Mouse (Mus musculus) lung, embryonic 16.5 days (tissue): ENCODE measurements around the gene Tub. TPM values are rescaled to one million over a fixed set of nuclear protein-coding genes. Genes with fewer than 3 reads are reported as not detected.

Experiments used
- ATAC-seq: fragments of 200-750 bp; cut with Nextera tagmentation; 2 replicates; pipeline ENCODE4 v1.8.0; 2017; ENCODE audit warnings: low read depth, mild to moderate bottlenecking, moderate library complexity
- H3K27ac ChIP-seq: fragments of 300-500 bp; sonication (generic); 2 replicates; pipeline ENCODE4 v1.5.1; 2014; ENCODE audit warnings: mild to moderate bottlenecking, control low read depth, low read length
- H3K27me3 ChIP-seq: fragments of 300-500 bp; sonication (generic); 2 replicates; pipeline ENCODE4 v1.6.1; 2014; ENCODE audit warnings: low read depth, low read length, mixed read lengths; ENCODE audit not compliant: control insufficient read depth, insufficient read depth
- H3K36me3 ChIP-seq: fragments of 300-500 bp; sonication (generic); 2 replicates; pipeline ENCODE4 v1.6.1; 2014; ENCODE audit warnings: low read length; ENCODE audit not compliant: control insufficient read depth, insufficient read depth
- H3K4me1 ChIP-seq: fragments of 300-500 bp; sonication (generic); replicated peaks from 2 replicates; pipeline ENCODE4 v1.6.1; 2014; ENCODE audit warnings: low read length, mixed read lengths; ENCODE audit not compliant: control insufficient read depth, insufficient read depth
- H3K4me2 ChIP-seq: fragments of 300-500 bp; sonication (generic); 2 replicates; pipeline ENCODE4 v1.6.1; 2014; ENCODE audit warnings: low read depth, low read length, control low read depth
- H3K4me3 ChIP-seq: fragments of 300-500 bp; sonication (generic); 2 replicates; pipeline ENCODE4 v1.5.1; 2014; ENCODE audit warnings: mild to moderate bottlenecking, low read length, control low read depth
- H3K9ac ChIP-seq: fragments of 300-500 bp; sonication (generic); 2 replicates; pipeline ENCODE4 v1.6.1; 2014; ENCODE audit warnings: low read length, control low read depth
- H3K9me3 ChIP-seq: fragments of 300-500 bp; sonication (generic); 2 replicates; pipeline ENCODE4 v1.6.1; 2016; ENCODE audit warnings: low read length; ENCODE audit not compliant: control insufficient read depth
- WGBS: fragments of 180-500 bp; shearing (Covaris S2); extraction: QIAGEN DNeasy Blood & Tissue Kit; methylation state at CpG from one replicate; pipeline ENCODE4 v1.1.7; 2014; 5-methylcytosine and 5-hydroxymethylcytosine counted together
- polyA plus RNA-seq: library from polyadenylated mRNA; unstranded; fragments of >200 nt; fragmentation: Nextera tagmentation; extraction: Ambion mirVana; gene quantifications from 2 replicates; pipeline ENCODE4 v1.2.1, GENCODE M21; 2015

The Tub gene
- polyA plus RNA-seq, 1 experiment from 2014 or later = 1.7 TPM

DNA sequence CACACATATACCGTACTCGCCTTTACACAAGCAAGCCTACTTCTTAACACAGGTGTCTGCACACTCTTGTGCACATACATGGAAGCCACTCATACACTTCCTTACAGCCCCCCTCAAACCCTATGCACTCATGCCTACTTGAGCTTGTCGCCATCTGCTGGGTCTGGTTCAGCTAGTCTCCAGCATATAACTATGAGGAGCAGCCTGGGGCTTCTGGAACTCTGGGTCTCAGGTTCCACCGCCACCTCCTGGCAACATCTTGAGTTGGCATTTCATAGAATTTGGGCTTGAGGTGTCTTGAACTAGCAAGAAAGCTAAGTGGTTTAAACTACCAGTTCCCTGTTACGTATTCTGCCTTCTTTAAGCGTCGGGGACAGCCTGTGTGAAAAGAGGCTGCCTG, 69.1 kb downstream of the Tub start:
- Histone ChIP-seq H3K36me3 (no peaks in the 10 kb centered on the region), H3K4me3 (no peak overlapping the region), H3K4me2 (no peak overlapping the region), H3K9ac (no peak overlapping the region), H3K27ac (no peak overlapping the region), H3K4me1 (no peaks in the 10 kb centered on the region), H3K9me3 (no peaks in the 10 kb centered on the region), H3K27me3 (no peaks in the 10 kb centered on the region)
- WGBS = 82% methylated on average over 7 of the region's 7 CpGs
- ATAC-seq = 0 out of 2 replicates have a peak, but pooled peaks have one; percentile 17

DNA sequence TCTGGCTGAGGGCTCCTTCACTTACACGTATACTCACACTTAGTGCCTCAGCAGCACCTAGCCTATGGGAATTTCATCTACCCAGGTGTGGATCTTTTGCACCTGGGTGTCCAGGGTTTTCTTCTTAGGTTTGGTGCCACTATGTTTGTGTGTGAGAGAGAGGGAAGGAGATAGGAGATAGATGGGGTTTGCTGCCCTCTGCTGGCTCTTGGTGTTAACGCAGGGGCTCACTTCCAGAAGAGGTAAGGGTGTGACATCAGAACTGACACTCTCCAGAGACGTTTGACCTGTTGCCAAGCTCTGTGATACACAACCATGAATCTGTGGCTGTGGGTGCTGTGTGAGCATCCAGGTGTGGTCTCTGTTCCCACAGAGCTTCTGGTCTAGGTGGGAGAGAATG, 71.3 kb downstream of the Tub start:
- H3K4me1 ChIP-seq = no peaks in the 10 kb centered on the region
- H3K9ac ChIP-seq = no peak overlapping the region
- H3K9me3 ChIP-seq = no peaks in the 10 kb centered on the region
- no peaks in the 10 kb centered on the region for H3K27me3 ChIP-seq
- ATAC-seq = peak; percentile 38; the same call in 1 of the 2 replicates
- 18% methylated on average over 3 of the region's 3 CpGs for WGBS
- no peak overlapping the region for H3K4me3 ChIP-seq
- no peaks in the 10 kb centered on the region for H3K36me3 ChIP-seq
- H3K27ac ChIP-seq = no peak overlapping the region
- H3K4me2 ChIP-seq = no peak overlapping the region

DNA sequence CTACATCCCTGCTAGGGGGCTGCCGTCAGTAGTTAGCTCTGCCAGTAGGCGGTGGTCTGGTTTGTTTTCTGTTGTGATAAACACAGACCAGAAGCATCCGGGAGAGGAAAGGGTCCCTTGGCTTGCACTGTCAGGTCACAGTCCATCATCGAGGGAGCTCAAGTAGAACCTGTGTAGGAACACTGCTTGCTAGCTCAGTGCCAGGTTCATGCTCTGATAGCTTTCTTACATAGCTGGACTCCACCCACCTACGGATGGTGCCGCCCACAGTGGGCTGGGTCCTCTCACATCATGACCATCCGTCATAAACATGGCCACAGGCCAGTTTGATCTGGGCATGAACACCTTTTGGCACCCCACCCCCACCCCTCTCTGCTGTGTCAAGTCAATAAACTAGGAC, 75.6 kb downstream of the Tub start:
- no peaks in the 10 kb centered on the region for H3K27me3 ChIP-seq
- no peak for ATAC-seq
- H3K36me3 ChIP-seq = no peaks in the 10 kb centered on the region
- H3K9ac ChIP-seq = no peak overlapping the region
- H3K4me1 ChIP-seq = no peaks in the 10 kb centered on the region
- no peak overlapping the region for H3K4me2 ChIP-seq
- H3K27ac ChIP-seq = no peak overlapping the region
- H3K4me3 ChIP-seq = no peak overlapping the region
- H3K9me3 ChIP-seq = no peaks in the 10 kb centered on the region
- 70% methylated on average over 7 of the region's 7 CpGs for WGBS

DNA sequence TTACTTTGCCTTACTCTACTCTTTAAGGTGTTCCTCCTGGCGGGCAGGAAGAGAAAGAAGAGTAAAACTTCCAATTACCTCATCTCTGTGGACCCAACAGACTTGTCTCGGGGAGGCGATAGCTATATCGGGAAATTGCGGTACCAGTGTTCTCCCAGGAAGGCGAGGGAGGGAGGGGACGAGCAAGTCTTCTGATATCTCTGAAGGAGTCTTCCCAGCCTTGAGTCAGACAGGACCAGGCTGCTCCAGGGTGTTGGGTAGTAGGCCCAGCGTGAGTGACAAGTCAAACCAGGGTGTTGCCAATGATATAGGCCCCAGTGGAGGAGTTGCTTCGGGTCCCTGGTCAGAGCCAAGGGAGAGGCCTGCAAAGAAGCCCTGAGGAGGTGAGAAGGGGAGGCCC, 76.8 kb downstream of the Tub start:
- WGBS = 88% methylated on average over 9 of the region's 9 CpGs
- Histone ChIP-seq H3K27ac (no peak overlapping the region), H3K36me3 (no peaks in the 10 kb centered on the region), H3K9me3 (no peaks in the 10 kb centered on the region), H3K4me3 (no peak overlapping the region), H3K4me2 (no peak overlapping the region), H3K27me3 (no peaks in the 10 kb centered on the region), H3K9ac (no peak overlapping the region), H3K4me1 (no peaks in the 10 kb centered on the region)
- ATAC-seq = no peak

DNA sequence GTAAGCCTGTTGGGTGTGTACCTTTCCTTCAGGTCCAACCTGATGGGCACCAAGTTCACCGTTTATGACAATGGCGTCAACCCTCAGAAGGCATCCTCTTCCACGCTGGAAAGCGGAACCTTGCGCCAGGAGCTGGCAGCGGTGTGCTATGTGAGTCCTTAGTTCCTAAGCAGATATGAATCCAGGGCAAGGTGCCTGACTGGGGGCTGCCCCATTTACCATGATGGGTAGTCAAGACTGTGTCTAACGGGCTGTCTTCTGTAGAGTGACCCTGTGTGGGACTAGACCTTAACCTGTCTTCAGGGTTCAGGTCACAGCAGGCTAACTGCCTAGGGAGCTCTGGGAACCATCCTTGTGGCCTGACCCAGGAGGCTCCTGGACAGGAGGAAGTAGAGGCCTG, 77.6 kb downstream of the Tub start:
- no peaks in the 10 kb centered on the region for H3K9me3 ChIP-seq
- no peaks in the 10 kb centered on the region for H3K27me3 ChIP-seq
- H3K36me3 ChIP-seq = no peaks in the 10 kb centered on the region
- no peak overlapping the region for H3K4me3 ChIP-seq
- H3K4me1 ChIP-seq = no peaks in the 10 kb centered on the region
- WGBS = 90% methylated on average over 7 of the region's 7 CpGs
- no peak overlapping the region for H3K9ac ChIP-seq
- H3K27ac ChIP-seq = no peak overlapping the region
- H3K4me2 ChIP-seq = no peak overlapping the region
- no peak for ATAC-seq

DNA sequence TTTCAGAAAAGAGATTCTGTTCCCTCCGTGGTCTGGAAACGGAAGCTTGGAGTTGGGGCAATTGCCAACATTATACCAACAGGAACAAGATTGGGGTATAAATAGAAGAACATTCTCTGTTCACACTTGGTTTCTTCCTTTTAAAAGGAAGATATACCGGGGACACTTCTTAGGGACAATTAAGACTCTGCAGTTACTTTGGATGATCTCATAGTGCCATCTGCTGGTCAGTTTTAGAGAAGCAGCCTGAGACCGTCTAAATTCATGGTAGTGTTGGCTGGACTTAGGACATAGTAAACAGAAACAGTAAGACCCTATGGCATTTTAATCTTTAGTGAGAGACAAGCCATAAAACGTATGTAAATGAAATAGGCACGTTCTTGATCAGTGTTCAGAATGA, 78.1 kb downstream of the Tub start:
- ATAC-seq = peak; percentile 49; the same call in 1 of the 2 replicates
- Histone ChIP-seq H3K4me2 (no peak overlapping the region), H3K9me3 (no peaks in the 10 kb centered on the region), H3K36me3 (no peaks in the 10 kb centered on the region), H3K27ac (no peak overlapping the region), H3K27me3 (no peaks in the 10 kb centered on the region), H3K4me1 (no peaks in the 10 kb centered on the region), H3K4me3 (no peak overlapping the region), H3K9ac (no peak overlapping the region)
- 27% methylated on average over 6 of the region's 6 CpGs for WGBS

DNA sequence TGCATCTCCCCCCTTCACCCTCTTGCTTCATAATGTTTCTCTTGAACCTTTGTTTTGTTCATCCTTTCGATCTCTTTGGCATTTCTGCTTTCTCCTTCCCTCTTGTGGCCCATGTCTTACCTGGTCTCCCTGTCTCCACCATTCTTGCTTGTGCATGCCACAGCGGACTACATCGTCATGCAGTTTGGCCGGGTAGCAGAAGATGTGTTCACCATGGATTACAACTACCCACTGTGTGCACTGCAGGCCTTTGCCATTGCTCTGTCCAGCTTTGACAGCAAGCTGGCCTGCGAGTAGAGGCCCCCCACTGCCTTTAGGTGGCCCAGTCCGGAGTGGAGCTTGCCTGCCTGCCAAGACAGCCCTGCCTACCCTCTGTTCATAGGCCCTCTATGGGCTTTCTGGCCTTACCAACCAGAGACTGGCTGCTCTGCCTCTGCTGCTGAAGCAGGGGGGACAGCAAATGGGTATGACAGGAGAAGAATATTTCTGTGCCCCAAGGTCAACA, 79.9 kb downstream of the Tub start:
- no peaks in the 10 kb centered on the region for H3K27me3 ChIP-seq
- WGBS = 83% methylated on average over 6 of the region's 6 CpGs

DNA sequence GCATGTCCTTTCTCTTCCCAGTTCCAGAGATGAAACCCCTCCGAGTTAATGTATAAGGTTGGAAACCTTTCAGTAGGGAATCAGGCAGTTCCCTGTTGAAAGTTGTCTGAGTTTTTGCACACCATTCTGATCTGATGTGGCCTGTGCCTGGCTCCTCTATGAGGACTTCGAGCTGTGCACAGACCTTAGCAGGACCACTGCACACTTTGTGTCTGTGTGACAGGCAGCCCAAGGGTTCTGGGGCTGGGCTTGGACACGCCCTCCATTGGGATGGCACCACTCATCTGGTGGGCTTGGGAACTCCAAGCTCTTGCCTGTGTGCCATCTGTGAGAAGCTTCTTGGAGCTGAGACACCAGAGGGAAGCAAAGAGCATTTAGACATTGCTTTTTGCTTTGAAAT, 81.2 kb downstream of the Tub start:
- H3K4me2 ChIP-seq = no peak overlapping the region
- ATAC-seq = no peak
- H3K36me3 ChIP-seq = no peaks in the 10 kb centered on the region
- H3K27ac ChIP-seq = no peak overlapping the region
- 71% methylated on average over 3 of the region's 3 CpGs for WGBS
- no peak overlapping the region for H3K9ac ChIP-seq
- H3K27me3 ChIP-seq = no peaks in the 10 kb centered on the region
- H3K4me1 ChIP-seq = no peaks in the 10 kb centered on the region
- H3K9me3 ChIP-seq = no peaks in the 10 kb centered on the region
- no peak overlapping the region for H3K4me3 ChIP-seq

More for the DNA sequence above, 79.9 kb downstream of the Tub start:
- no peaks in the 10 kb centered on the region for H3K36me3 ChIP-seq
- H3K27ac ChIP-seq = no peak overlapping the region
- no peak for ATAC-seq
- H3K9ac ChIP-seq = no peak overlapping the region
- H3K4me1 ChIP-seq = no peaks in the 10 kb centered on the region
- H3K4me3 ChIP-seq = no peak overlapping the region
- H3K9me3 ChIP-seq = no peaks in the 10 kb centered on the region
- H3K4me2 ChIP-seq = no peak overlapping the region

DNA sequence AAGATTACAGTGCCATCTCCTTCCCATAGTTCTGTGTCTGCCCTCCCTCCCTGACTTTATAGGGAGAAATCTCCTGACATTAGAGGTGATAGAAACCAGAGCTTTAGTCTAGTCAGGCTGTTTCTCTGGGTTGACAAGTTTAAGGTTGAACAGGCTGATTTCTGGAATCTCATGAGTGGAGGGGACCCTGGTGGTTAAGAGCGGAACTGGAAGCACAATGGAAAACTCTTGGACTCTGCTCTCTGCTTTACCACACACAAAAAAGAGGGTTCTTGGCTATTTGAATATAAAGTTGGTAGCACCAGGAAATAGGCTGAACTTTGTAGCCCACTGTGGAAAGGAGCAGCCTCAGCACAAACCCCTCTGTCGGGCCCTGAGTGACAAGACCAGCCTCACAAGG, 81.9 kb downstream of the Tub start:
- Histone ChIP-seq H3K9me3 (no peaks in the 10 kb centered on the region), H3K27me3 (no peaks in the 10 kb centered on the region), H3K27ac (no peak overlapping the region), H3K4me1 (no peaks in the 10 kb centered on the region), H3K36me3 (no peaks in the 10 kb centered on the region), H3K9ac (no peak overlapping the region), H3K4me2 (no peak overlapping the region), H3K4me3 (no peak overlapping the region)
- 81% methylated on average over 2 of the region's 2 CpGs for WGBS
- ATAC-seq = no peak

DNA sequence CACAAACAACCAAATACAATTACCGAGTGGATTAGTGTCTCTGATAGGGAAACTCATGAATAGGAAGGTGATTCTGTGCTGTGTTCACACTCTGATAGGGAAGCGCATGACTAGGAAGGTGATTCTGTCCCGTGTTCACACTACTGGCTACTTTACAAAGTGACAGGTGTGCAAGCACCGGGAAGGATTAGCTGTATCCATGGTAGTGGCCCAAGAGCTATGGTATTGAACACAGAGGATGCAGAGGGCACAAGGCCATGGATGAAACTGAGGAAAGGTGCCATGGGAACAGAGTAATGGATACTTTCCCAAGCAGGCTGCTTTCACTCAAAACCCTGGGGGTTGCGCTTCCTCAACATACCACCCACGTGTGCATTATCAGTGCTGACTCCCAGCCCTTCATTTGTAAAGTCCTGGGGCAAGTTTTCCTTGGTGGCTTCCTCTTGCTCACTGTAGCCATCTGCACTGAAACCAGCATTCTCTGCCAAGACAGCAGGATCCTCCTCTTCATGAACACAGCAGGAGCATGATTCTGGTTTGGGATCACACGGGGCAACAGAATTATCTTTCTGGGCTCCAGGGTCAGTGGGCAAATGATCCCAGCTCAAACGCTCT, 88.1 kb downstream of the Tub start:
- Histone ChIP-seq H3K27ac (no peak overlapping the region), H3K9ac (no peak overlapping the region), H3K27me3 (no peaks in the 10 kb centered on the region), H3K4me1 (no peaks in the 10 kb centered on the region), H3K9me3 (no peaks in the 10 kb centered on the region), H3K4me3 (no peak overlapping the region), H3K4me2 (no peak overlapping the region), H3K36me3 (no peaks in the 10 kb centered on the region)
- ATAC-seq = no peak
- WGBS = 72% methylated on average over 8 of the region's 8 CpGs
